Mouse (Mus musculus) small intestine, adult 2 months (tissue): Measurements from ENCODE around the gene Dnal1.

Source experiments
- CTCF ChIP-seq: fragments of 200-500 bp; IDR thresholded peaks from 2 replicates; pipeline ENCODE4 v1.5.1; 2012; ENCODE audit warnings: low read depth, mild to moderate bottlenecking, control low read depth, inconsistent platforms, low read length, moderate library complexity, mixed read lengths; ENCODE audit not compliant: insufficient replicate concordance, insufficient read length; ENCODE audit errors: extremely low read depth
- POLR2A ChIP-seq: fragments of 200-500 bp; IDR thresholded peaks from 2 replicates; pipeline ENCODE4 v1.6.1; 2012; ENCODE audit warnings: low read depth, mild to moderate bottlenecking, control low read depth, inconsistent platforms, low read length, moderate library complexity

DNA sequence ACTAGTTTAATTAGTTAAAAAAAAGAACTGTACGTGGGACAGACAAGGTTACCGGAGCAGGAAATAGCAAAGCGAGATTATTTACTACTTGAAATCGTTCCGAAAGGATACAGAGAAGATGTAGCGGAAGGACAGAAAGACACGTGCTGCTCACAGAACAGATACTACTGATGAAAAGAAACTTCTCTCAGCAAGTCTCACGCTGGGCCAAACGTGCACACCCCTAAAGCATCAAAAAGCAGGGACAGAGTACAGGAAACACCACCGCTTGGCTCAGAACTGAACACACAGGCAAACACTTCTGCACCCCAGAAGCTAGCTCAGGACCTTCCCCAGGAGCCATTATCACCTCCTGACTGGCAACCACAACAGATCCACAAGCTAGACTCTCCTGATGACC lies 56.4 kb downstream of the Dnal1 start:
- no peak for TF ChIP-seq CTCF
- TF ChIP-seq POLR2A = no peak
